Mouse (Mus musculus) neural tube, embryonic 13.5 days (tissue): ENCODE measurements at regions not wholly inside any gene's neighbourhood (a gene's known extent, or its start where the extent isn't known, plus 50 kb on each side); places are given as distances from the start of the nearest gene placed in this dataset.

Experiments
- ATAC-seq: fragments of 200-750 bp; cut with Nextera tagmentation; 2 replicates; pipeline ENCODE4 v1.8.0; 2017; ENCODE audit warnings: low read depth, mild to moderate bottlenecking, moderate TSS enrichment, moderate library complexity
- H3K27ac ChIP-seq: fragments of 300-500 bp; sonication (generic); replicated peaks from 2 replicates; pipeline ENCODE4 v1.5.1; 2015; ENCODE audit warnings: moderate library complexity, mild to moderate bottlenecking, inconsistent platforms
- H3K27me3 ChIP-seq: fragments of 300-500 bp; sonication (generic); 2 replicates; pipeline ENCODE4 v1.6.1; 2015; ENCODE audit warnings: mild to moderate bottlenecking, inconsistent platforms
- H3K36me3 ChIP-seq: fragments of 300-500 bp; sonication (generic); 2 replicates; pipeline ENCODE4 v1.6.1; 2015; ENCODE audit warnings: mild to moderate bottlenecking, inconsistent platforms
- H3K4me1 ChIP-seq: fragments of 300-500 bp; sonication (generic); replicated peaks from 2 replicates; pipeline ENCODE4 v1.6.1; 2015; ENCODE audit warnings: inconsistent platforms
- H3K4me2 ChIP-seq: fragments of 300-500 bp; sonication (generic); 2 replicates; pipeline ENCODE4 v1.6.1; 2015; ENCODE audit warnings: inconsistent platforms, mild to moderate bottlenecking, moderate library complexity
- H3K4me3 ChIP-seq: fragments of 300-500 bp; sonication (generic); 2 replicates; pipeline ENCODE4 v1.5.1; 2015; ENCODE audit warnings: mild to moderate bottlenecking, inconsistent platforms
- H3K9ac ChIP-seq: fragments of 300-500 bp; sonication (generic); 2 replicates; pipeline ENCODE4 v1.6.1; 2015; ENCODE audit warnings: moderate library complexity, mild to moderate bottlenecking, inconsistent platforms
- H3K9me3 ChIP-seq: fragments of 300-500 bp; sonication (generic); 2 replicates; pipeline ENCODE4 v1.6.1; 2016; ENCODE audit warnings: inconsistent platforms
- WGBS: fragments of 180-500 bp; shearing (Covaris S2); methylation state at CpG from one replicate; pipeline ENCODE4 v1.1.7; 2015; 5-methylcytosine and 5-hydroxymethylcytosine counted together

DNA sequence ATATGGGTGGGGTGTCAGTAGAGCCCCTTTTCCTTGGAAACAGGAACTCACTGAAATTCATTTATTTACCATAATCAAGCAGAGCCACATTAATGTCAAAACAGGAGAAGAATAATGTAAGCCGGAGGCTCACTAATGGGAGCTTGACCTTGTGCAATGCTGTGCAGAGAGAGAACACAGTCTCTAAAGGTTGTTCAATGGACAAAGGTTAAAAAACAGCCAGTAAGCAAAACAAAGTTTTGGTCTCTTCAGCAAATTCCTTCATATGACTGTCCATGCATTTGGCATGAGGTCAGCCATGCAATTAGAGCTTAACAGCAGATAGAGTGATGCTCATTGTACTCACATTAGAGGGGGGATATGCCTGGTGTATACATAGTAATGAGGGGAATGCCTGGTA lies 113.1 kb downstream of the Tsen15 start:
- no peak overlapping the region for H3K4me3 ChIP-seq
- no peak overlapping the region for H3K9ac ChIP-seq
- whole genome bisulfite sequencing = 87% methylated on average over 1 of the region's 1 CpGs
- no peaks in the 10 kb centered on the region; the same call in 1 of the 2 replicates for H3K4me1 ChIP-seq
- H3K4me2 ChIP-seq = no peak overlapping the region
- no peak for ATAC-seq
- no peak overlapping the region for H3K27ac ChIP-seq
- H3K9me3 ChIP-seq = no peaks in the 10 kb centered on the region
- no peaks in the 10 kb centered on the region for H3K36me3 ChIP-seq
- H3K27me3 ChIP-seq = no peaks in the 10 kb centered on the region

DNA sequence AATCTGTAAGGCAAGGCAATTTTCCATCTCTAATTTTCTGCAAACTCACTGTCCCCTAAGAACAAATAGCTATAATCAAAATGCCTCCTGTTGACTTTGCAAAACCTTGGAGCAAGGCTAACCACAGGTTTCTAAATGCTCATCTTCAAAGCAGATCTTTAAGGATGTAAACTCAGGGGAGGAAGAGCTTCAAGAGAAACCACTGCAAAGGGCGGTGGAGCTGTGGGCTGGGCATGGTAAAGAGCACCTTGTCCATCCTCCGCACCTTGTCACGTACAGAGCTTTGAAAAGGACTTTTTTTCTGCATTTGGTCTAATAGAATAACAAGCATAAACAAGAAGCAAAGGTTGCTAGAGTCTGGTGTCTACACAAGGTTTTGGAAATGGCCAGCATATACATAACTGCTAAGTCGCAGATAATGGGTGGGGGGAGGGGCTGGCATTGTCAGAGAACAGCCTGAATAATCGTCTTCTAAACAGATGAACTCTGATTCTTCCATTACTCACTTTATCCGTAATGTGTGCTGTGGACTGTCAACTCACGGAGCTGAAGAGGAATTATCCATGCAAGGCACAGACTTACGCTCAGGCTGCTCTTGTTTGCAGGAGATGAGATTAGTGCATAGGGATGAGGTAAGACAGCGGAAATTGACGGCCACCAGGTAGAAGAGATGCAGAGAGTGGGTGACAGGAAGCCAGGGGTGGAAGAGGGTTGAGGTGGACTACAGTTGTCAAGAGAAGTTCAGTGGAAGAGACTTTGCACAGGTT lies 116.4 kb downstream of the Tsen15 start:
- no peaks in the 10 kb centered on the region for H3K36me3 ChIP-seq
- no peak overlapping the region for H3K4me2 ChIP-seq
- H3K9me3 ChIP-seq = no peaks in the 10 kb centered on the region
- no peak overlapping the region for H3K27ac ChIP-seq
- no peak overlapping the region for H3K9ac ChIP-seq
- 67% methylated on average over 10 of the region's 10 CpGs for WGBS
- H3K4me3 ChIP-seq = no peak overlapping the region
- H3K27me3 ChIP-seq = no peaks in the 10 kb centered on the region
- H3K4me1 ChIP-seq = no peaks in the 10 kb centered on the region; the same call in 1 of the 2 replicates
- no peak for ATAC-seq

DNA sequence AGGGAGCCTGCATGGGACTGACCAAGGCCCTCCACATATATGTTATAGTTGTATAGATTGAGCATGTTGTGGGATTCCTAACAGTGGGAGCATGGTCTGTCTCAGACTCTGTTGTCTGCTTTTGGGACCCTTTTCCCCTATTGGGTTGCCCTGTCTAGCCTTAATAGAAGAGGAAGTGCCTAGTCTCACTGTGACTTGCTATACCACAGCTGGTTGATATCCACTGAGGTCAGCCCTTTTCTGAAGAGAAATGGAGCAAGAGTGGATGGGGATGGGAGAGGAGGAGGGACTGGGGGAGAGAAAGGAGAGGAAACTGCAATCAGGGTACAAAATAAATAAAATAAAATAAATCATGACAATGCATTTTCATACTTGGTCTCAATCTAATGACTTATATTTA lies 120.1 kb downstream of the Tsen15 start:
- Histone ChIP-seq H3K9me3 (no peaks in the 10 kb centered on the region), H3K36me3 (no peaks in the 10 kb centered on the region), H3K27ac (no peak overlapping the region), H3K4me1 (peaks cover 4% of the 10 kb centered on the region), H3K9ac (no peak overlapping the region), H3K27me3 (no peaks in the 10 kb centered on the region), H3K4me3 (no peak overlapping the region), H3K4me2 (no peak overlapping the region)
- ATAC-seq = no peak

DNA sequence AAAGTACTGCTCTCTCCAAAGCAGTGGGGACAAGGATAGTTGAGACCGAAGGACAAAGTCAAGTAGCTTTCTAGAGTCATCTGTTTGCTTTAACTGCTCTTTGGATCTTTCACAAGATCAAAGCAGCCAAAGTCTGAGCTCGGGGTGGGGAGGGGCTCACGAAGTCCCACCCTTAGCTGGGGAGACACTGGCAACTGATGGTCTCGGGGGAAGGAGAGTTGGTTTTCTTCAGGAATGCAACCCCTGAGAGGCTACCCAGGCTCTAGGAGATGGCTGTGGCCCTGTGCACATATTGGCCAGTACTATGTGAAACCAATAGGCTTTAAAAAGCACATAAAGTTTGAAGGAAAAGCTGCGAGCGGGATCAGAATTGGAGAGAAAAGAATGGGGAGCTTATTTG lies 121.5 kb downstream of the Tsen15 start:
- 86% methylated on average over 6 of the region's 6 CpGs for WGBS
- H3K4me3 ChIP-seq = no peak overlapping the region
- no peak for ATAC-seq
- H3K27ac ChIP-seq = no peak overlapping the region
- H3K4me2 ChIP-seq = no peak overlapping the region
- H3K9me3 ChIP-seq = no peaks in the 10 kb centered on the region
- H3K36me3 ChIP-seq = no peaks in the 10 kb centered on the region
- peaks cover 7% of the 10 kb centered on the region for H3K4me1 ChIP-seq
- H3K9ac ChIP-seq = no peak overlapping the region
- H3K27me3 ChIP-seq = no peaks in the 10 kb centered on the region

DNA sequence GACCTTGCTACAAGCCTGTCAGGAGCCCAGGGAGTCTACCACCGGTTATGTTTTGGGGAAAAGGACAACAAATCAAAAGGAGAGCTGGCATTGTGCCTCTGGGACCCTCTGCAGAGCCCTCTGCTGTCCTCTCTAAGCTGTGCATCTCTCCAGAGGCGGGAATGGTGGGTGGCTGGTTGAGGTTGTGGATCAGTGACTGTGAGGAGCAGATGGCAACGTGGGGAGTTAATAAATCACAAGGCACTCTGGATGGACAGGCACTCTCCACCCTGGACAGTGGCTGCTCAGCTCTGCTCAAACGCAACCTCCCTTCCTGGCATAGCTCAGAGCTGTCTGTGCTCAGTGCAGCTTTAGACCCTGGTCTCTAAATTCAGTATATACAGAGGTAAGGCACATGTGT lies 125.0 kb downstream of the Tsen15 start:
- no peak overlapping the region for H3K9ac ChIP-seq
- no peaks in the 10 kb centered on the region for H3K36me3 ChIP-seq
- peaks cover 14% of the 10 kb centered on the region for H3K4me1 ChIP-seq
- no peak overlapping the region for H3K4me3 ChIP-seq
- WGBS = 11% methylated on average over 4 of the region's 4 CpGs
- peak; percentile 71 for ATAC-seq
- no peaks in the 10 kb centered on the region for H3K9me3 ChIP-seq
- H3K4me2 ChIP-seq = no peak overlapping the region
- H3K27ac ChIP-seq = no peak overlapping the region
- H3K27me3 ChIP-seq = no peaks in the 10 kb centered on the region

DNA sequence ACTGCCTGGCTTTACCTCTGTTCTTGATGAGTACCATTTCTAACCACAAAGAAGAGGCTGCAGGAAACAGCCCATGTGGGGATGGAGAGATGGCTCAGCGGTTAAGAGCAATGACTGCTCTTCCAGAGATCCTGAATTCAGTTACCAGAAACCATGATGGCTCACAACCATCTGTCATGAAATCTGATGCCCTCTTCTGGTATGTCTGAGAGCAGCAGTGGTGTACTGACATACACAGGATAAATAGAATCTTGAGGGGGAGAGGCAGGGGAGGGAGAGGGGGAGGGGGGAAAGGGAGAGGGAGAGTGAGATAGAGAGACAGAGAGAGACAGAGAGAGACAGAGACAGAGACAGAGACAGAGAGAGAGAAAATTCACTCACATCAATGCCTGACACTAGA lies 125.5 kb downstream of the Tsen15 start:
- Histone ChIP-seq H3K36me3 (no peaks in the 10 kb centered on the region), H3K9ac (no peak overlapping the region), H3K27ac (no peak overlapping the region), H3K4me1 (peaks cover 14% of the 10 kb centered on the region), H3K9me3 (no peaks in the 10 kb centered on the region), H3K4me3 (no peak overlapping the region), H3K4me2 (no peak overlapping the region), H3K27me3 (no peaks in the 10 kb centered on the region)
- 93% methylated on average over 1 of the region's 1 CpGs for WGBS
- no peak for ATAC-seq

DNA sequence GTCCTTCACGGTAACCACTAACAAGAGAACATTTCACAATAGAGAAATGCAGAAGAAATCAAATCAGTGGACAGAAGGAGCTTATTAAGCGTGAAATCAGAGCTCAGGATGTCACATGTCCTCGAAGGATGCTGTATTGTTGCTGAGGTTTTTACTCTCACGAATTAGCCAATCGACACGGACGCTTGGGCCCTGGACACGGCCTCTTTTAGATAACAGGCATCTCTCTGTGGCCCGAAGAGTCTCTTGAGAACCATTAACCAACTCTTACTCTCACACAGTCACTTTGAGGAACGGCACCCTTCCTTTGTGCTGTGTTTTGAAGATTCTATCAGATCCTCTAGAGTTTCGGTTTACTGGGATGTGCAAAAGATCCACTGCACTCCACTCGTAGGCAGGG lies 128.2 kb downstream of the Tsen15 start:
- no peak for ATAC-seq
- WGBS = 29% methylated on average over 12 of the region's 12 CpGs
- H3K9ac ChIP-seq = no peak overlapping the region

DNA sequence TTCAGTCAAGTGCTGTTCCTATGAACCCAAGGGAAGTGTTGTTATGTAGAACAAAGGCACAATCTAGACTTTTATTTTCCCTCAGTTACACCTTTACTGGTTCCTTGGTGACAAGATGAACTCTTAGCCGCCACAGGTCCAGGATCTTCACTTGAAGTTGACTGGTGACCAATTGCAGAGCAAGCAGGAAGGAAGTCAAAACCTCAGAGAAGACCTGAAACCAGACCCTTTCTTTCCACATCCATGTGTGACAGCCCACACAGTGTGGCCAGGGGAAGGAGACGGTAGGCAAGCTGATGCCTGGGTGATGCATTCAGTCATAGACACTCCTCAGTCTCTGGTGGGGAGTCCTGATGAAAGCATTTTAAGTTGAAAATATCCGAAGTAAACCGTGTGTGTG lies 132.6 kb downstream of the Tsen15 start:
- Histone ChIP-seq H3K4me2 (no peak overlapping the region), H3K27ac (no peak overlapping the region), H3K36me3 (no peaks in the 10 kb centered on the region), H3K4me3 (no peak overlapping the region), H3K4me1 (peaks cover 30% of the 10 kb centered on the region), H3K27me3 (no peaks in the 10 kb centered on the region), H3K9ac (no peak overlapping the region), H3K9me3 (no peaks in the 10 kb centered on the region)
- no peak for ATAC-seq
- 82% methylated on average over 4 of the region's 4 CpGs for WGBS

More for the DNA sequence above, 128.2 kb downstream of the Tsen15 start:
- Histone ChIP-seq H3K4me3 (no peak overlapping the region), H3K27ac (no peak overlapping the region), H3K4me1 (peaks cover 26% of the 10 kb centered on the region), H3K9me3 (no peaks in the 10 kb centered on the region), H3K4me2 (no peak overlapping the region), H3K27me3 (no peaks in the 10 kb centered on the region), H3K36me3 (no peaks in the 10 kb centered on the region)

DNA sequence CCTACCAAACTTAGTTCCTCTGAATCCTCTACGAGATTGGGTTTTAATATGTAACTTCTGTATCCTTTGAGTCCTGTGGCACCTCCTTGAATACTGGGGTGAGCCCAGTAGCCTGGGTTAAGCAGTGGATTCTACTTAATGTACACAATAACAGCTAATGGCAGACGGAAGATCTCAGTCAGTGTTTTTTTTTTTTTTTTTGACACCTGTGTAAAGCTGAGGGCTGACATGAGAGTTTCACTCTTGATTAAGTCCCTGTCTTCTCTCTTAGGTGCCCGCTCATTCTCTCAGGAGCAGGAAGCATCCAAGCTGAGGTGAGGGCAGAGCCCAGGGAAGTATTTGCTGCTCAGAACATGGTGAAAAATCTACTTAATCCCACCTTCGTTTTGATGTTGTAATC lies 133.0 kb downstream of the Tsen15 start:
- 84% methylated on average over 4 of the region's 4 CpGs for WGBS
- Histone ChIP-seq H3K4me2 (no peak overlapping the region), H3K9ac (no peak overlapping the region), H3K9me3 (no peaks in the 10 kb centered on the region), H3K27ac (no peak overlapping the region), H3K4me3 (no peak overlapping the region), H3K36me3 (no peaks in the 10 kb centered on the region), H3K4me1 (peaks cover 30% of the 10 kb centered on the region), H3K27me3 (no peaks in the 10 kb centered on the region)
- ATAC-seq = no peak

DNA sequence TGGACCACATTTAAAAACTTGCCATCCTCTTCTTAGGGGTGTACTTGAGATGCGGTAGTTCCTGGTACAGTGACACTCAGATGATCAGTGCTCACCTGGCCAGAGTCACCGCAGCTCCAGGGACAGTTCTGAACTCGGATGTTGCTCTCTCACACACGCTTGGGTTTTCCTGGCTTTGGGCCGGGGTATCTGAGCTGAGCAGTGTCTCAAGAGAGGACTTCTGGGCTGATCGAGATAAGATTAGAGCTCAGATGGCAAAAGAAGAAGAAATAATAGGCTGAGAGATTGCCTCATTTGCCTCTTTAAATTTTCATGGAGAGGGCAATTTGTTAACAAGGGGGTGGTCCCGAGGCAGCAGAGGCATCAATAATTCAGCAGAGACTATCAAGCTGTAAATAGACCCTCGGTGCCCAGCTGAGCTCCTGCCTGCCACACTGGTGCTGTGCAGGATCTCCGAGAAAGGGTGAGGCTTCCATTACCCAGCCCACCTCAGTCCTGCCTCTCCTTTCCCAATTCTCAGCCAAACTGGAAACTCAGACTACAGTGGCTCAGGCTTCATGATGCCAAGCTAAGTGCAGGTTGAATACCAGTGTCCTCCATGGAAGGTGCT lies 133.7 kb downstream of the Tsen15 start:
- peak; percentile 76 for ATAC-seq
- WGBS = 25% methylated on average over 9 of the region's 9 CpGs

DNA sequence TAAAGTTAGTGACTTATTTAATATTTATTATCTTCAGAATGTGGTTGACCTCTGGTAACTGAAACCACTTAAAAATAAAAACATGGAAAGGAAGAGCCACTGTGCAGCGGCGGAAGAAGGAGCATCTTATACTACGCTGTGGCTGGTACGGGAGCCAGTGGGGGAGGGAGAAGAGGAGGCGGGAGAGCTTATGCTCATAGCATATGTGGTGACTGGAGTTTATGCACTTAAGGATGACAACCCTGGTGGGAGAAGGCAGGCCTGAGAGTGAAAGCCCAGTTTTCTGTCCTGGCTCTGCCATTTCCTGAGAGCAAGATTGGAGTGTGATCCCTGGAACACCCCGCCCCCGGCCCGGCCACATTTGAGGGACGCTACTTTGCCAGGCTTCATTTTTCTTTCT lies 145.5 kb downstream of the Tsen15 start:
- H3K9me3 ChIP-seq = no peaks in the 10 kb centered on the region
- no peak for ATAC-seq
- H3K27ac ChIP-seq = no peak overlapping the region
- WGBS = 90% methylated on average over 9 of the region's 9 CpGs
- peaks cover 4% of the 10 kb centered on the region for H3K4me1 ChIP-seq
- H3K36me3 ChIP-seq = no peaks in the 10 kb centered on the region
- no peaks in the 10 kb centered on the region for H3K27me3 ChIP-seq
- no peak overlapping the region for H3K4me2 ChIP-seq
- H3K4me3 ChIP-seq = no peak overlapping the region
- no peak overlapping the region for H3K9ac ChIP-seq

More for the DNA sequence above, 133.7 kb downstream of the Tsen15 start:
- no peaks in the 10 kb centered on the region for H3K9me3 ChIP-seq
- H3K4me2 ChIP-seq = no peak overlapping the region
- no peak overlapping the region for H3K9ac ChIP-seq
- H3K4me3 ChIP-seq = no peak overlapping the region
- H3K36me3 ChIP-seq = no peaks in the 10 kb centered on the region
- H3K4me1 ChIP-seq = peaks cover 23% of the 10 kb centered on the region
- H3K27me3 ChIP-seq = no peaks in the 10 kb centered on the region
- peak overlapping the region; percentile 46 for H3K27ac ChIP-seq

DNA sequence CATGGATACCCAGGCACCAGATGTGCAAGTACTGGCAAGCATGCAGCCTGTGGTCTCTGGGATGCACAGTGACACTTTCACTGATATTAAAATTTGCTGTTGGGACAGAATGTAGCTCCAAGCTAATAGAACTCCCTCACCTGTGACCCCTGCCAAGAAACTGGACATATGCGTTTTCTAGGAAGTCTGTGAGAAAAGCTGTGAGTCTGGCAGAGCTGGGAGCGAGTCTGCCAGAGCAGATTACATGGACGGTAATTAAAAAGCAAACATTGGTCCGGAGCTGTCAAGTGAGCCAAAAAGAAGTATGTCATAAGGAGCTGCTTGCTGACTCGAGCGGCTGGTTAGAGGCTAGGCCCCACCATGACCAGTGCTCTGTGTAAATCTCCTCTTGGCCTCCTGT lies 147.1 kb downstream of the Tsen15 start:
- no peak for ATAC-seq
- 70% methylated on average over 6 of the region's 6 CpGs for WGBS
- H3K27me3 ChIP-seq = no peaks in the 10 kb centered on the region
- H3K9me3 ChIP-seq = no peaks in the 10 kb centered on the region
- H3K9ac ChIP-seq = no peak overlapping the region
- H3K27ac ChIP-seq = no peak overlapping the region
- H3K4me3 ChIP-seq = no peak overlapping the region
- H3K4me1 ChIP-seq = peaks cover 21% of the 10 kb centered on the region
- H3K36me3 ChIP-seq = no peaks in the 10 kb centered on the region
- no peak overlapping the region for H3K4me2 ChIP-seq
